Mouse (Mus musculus) layer of hippocampus, postnatal 25 days (tissue): Measurements from ENCODE around the gene Cald1. TPM values are rescaled to one million over a fixed set of nuclear protein-coding genes. Genes with fewer than 3 reads are reported as not detected.

Source experiments
- DNase-seq, 2 experiments: peaks; one replicate each; pipeline ENCODE4 v3.0.0; 2022; ENCODE audit warnings: mixed read lengths in 2 of 2, low spot score in 1 of 2; ENCODE audit errors: extremely low spot score in 1 of 2
- total RNA-seq, 2 experiments: library from RNA; stranded (reverse); gene quantifications; 2 replicates each; pipeline ENCODE4 v1.2.3; 2021

Cald1 gene
- total RNA-seq, 2 experiments from 2014 or later, result 25.4 to 34.4 TPM

DNA sequence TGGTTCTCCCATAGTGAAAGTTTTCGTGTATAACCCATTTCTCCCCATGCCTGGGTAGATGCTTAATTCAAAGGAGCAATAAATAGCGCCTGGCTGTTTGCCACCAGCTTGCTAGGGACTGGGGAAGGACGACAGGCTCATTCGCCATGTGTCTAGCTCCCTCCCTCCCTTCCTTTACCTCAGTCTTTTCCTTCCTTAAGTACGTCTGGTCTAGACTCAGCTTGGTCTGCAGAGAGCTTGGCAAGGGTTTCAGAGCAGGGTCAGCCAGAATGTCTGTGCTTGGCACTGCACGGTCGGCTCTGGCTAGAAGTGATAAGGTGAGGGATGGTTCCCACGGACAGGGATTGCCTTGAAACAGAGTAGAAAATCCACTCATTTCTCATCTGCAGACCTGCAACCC is 62.4 kb downstream of the Cald1 start:
- peak in 1 of 2 experiments; percentile 11 for DNase-seq

GRCm38 (mm10) chr6:34662626-34663025 is 64.3 kb downstream of the Cald1 start:
- DNase-seq, result no peak

GRCm38 (mm10) chr6:34664291-34664690 is 66.0 kb downstream of the Cald1 start:
- no peak for DNase-seq

GRCm38 (mm10) chr6:34664749-34665148 is 66.4 kb downstream of the Cald1 start:
- DNase-seq, result no peak

DNA sequence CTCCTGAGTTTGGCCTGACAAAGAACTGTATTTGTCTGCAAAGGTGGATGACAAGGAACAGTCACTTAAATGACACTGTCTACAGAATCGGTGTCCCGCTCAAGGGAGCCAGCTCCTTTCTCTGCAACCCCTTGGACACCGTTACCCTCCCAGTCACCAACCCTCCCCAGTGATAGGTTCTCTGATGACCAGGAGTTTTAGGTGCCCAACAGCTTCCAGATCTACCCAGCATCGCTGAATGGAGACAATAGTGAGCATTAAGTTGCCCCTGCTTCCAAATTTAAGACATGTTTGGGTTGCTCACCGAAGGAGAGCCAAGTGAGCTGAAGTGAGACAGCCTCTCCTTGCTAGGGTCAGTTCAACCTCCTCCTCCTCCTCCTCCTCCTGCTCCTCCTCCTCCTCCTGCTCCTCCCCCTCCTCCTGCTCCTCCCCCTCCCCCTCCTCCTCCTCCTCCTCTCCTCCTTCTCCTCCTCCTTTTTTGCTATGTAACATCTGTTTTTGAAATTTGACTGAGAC is 70.5 kb downstream of the Cald1 start:
- DNase-seq, result no peak

GRCm38 (mm10) chr6:34671355-34671754 is 73.1 kb downstream of the Cald1 start:
- no peak for DNase-seq

- DNase-seq, result no peak
These were observed 76.1 kb downstream of the Cald1 start for GRCm38 (mm10) chr6:34674416-34674815.

GRCm38 (mm10) chr6:34674897-34675296 is 76.6 kb downstream of the Cald1 start:
- no peak for DNase-seq

DNA sequence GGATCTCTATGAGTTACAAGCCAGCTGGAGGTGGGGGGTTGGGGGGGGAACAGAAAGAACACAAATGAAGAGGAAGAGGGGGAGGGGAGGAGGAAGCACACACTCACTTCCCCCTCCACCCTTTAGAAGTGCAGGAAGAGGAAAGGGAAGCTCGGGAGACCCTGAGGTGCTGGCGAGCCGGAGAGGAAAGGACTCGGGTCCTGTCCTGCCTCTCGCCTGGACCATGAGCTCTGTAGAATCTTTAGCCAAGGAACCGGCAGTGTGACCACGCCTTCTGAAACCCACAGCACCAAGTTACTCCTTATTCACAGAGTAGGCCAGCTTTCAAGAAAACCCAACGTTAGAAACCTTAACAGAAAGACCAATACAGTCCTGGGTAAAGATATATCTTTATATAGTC is 83.8 kb downstream of the Cald1 start:
- DNase-seq, result no peak

- DNase-seq, result no peak
These were observed 86.6 kb downstream of the Cald1 start for GRCm38 (mm10) chr6:34684886-34685285.

GRCm38 (mm10) chr6:34688971-34689370 is 90.7 kb downstream of the Cald1 start:
- DNase-seq, result no peak

DNA sequence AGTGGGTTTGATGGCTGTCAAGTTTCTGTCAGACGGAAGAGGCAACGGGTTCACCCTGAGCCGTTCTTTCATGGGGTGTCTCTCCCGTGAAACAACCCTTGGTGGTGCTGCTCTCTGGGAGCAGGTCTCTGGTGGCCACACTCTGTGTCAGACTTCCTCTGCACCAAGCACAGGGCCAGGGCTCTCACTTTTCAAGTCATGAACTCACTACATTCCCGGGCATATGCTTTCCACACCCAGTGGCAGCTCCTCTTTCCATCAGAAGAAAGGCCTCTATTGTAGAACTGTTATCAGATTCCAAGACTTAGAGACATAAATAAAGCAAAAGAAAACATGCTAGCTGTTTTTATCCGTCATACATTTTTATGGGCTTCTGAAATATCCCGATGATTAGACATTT is 93.1 kb downstream of the Cald1 start:
- DNase-seq, result no peak

- DNase-seq, result no peak
These were observed 95.8 kb downstream of the Cald1 start for GRCm38 (mm10) chr6:34694096-34694495.

- DNase-seq, result no peak
These were observed 105.3 kb downstream of the Cald1 start for GRCm38 (mm10) chr6:34703421-34704120.

- DNase-seq, result no peak
These were observed 109.2 kb downstream of the Cald1 start for GRCm38 (mm10) chr6:34707521-34707920.

- DNase-seq, result peak; percentile 19 to 35
These were observed 110.5 kb downstream of the Cald1 start for GRCm38 (mm10) chr6:34708650-34709265.

GRCm38 (mm10) chr6:34709289-34709688 is 111.0 kb downstream of the Cald1 start:
- DNase-seq, result peak; percentile 37 to 42

DNA sequence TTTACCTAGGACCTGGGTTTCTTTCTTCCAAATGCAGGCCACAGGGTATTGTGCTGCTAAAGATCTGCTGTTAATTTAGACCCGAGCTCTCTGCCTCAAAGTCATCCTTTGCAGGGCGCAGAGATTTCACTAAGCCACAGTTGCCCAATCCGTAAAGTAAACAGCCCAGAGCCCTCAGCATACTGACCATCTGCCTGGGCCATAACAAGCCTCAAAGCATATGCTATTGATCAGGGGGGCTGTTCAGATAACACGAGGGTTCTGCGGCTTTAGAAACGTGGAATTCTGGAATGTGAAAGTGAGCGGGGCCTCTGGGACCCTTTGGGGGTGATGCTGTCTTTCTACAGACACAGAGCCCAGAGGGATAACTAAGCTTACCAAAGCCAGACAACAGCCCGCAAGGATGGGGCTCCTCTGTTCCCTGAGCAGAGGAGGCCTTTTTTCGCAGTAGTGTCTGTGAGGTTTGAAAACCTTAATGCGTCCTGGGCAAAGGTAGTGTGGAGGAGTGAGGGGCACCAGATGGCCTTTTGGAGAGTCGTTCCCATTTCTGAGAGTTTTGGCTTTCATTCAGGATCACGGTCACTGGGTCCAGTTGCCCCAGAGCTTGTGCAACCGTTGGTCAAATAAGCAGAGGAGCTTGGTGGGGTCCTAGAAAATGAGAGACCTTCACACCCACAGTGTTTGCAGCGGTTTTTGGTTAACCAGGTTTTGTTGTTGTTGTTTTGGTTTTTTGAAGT is 111.8 kb downstream of the Cald1 start:
- DNase-seq, result no peak

GRCm38 (mm10) chr6:34710848-34711247 is 112.5 kb downstream of the Cald1 start:
- no peak for DNase-seq

- no peak for DNase-seq
These were observed 113.3 kb downstream of the Cald1 start for GRCm38 (mm10) chr6:34711620-34712019.

GRCm38 (mm10) chr6:34713169-34713568 is 114.9 kb downstream of the Cald1 start:
- no peak for DNase-seq
